Mouse (Mus musculus) c-Kit-positive CD71-positive TER-119-negative erythroid progenitor cells, embryonic 14.5 days (primary cell): ENCODE data around the gene Elmod1.
"Not testable (repeated sequence)": the region's sequence is repeated elsewhere in the genome, so short reads cannot be mapped to it uniquely, and the experiment has no call there.

Experiments used
- DNase-seq: peaks from one replicate; pipeline ENCODE4 v3.0.0-alpha.2; 2013; ENCODE audit warnings: low read depth

Gene Elmod1

DNA sequence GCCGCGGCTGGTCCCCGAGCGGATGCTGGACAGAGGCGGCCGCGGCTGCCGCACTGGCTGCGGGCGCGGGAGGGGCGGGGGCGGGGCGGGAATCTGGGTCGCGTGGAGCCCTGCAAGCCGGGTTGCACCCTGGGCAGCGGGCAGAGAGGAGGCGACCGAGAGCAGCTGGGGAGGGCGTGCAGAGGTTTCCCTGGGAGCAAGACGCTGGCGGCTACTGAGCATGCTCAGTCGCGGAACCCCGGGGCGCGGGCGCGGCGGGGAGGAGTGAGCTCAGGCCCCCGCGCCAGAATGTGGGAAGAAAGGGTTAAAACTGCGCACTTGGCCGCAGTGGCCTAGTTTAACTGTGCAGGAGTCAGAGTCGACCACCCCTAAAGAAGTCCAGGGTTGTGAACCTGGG lies at the start of gene Elmod1:
Gene Elmod1 (minus strand): TSS at position 180 of the 397 bp plus-strand sequence.
- DNase-seq = no peak

DNA sequence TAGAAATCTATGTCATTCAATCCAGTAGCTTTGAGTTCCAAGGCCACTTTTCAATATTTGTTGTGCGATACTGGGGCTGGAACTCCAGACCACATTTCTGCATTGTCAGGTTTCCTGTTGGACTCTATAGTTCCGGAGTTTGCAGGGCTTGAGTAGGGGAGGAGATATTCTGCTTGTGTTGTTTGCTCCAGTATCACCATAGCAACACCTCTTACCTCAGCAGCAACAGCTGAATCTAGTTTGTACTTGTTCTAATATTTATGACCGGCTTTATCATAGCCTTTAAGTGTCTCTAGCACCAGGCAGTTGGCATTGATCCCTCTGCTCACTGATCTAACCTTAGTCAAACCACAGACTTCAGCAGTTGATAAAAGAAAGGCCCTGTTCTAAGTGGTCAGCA lies 47.7 kb upstream of the Elmod1 start:
- DNase-seq = no peak

GRCm38 (mm10) chr9:53994528-53994927 lies 19.4 kb upstream of the Elmod1 start:
- no peak for DNase-seq

DNA sequence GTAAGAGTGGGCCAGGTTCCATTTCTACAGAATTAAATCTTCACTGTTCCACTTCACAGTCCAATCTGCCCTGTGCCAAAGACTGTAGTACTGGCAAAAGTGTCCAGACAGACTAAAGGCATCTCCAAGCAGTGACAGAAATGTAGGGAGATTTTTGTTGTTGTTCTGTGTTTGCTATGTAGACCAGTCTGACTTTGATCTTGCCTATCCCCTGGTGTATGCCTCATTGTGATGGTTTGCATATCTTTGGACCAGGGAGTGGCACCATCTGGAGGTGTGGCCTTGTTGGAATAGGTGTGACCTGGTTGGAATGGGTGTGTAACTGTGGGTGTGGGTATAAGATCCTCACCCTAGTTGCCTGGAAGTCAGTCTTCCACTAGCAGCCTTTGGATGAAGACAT lies 17.5 kb upstream of the Elmod1 start:
- not testable (repeated sequence) for DNase-seq

DNA sequence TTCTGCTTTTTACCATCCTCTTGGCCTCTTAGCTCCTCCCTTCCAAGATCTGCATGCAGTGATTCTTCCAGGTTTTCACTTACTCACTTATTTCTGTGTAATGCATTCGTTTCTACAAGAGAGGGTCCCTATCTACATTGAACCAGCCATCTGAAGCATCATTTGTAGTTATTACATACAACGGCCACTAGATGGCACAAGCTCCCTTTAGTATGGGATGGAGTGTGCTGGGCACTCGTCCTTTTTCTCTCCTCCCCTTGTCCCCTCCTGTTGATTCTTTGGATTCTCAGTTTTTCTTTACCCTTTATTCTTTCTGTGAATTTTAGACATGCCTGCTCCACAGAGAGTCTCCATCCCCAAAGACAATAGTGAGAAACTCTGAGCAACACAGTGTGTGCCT lies 15.8 kb upstream of the Elmod1 start:
- DNase-seq = peak; percentile 29

DNA sequence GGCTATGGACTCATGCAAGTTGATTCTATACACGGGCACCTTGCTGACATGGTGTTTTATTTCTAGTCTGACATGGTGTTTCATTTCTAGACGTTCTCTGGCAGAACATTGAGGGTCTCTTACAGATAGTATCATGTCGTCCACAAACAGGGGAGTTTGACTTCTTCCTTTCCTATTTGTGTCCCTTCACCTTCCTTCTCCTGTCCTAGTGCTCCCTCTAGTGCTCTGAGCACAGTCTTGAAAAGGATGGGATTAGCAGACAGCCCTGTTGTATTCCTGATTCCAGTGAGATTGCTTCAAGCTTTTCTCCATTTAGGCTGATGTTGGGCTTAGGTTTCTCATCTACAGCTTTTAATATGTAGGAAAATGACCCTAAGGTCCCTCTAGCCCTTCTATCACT lies 11.9 kb upstream of the Elmod1 start:
- no peak for DNase-seq

DNA sequence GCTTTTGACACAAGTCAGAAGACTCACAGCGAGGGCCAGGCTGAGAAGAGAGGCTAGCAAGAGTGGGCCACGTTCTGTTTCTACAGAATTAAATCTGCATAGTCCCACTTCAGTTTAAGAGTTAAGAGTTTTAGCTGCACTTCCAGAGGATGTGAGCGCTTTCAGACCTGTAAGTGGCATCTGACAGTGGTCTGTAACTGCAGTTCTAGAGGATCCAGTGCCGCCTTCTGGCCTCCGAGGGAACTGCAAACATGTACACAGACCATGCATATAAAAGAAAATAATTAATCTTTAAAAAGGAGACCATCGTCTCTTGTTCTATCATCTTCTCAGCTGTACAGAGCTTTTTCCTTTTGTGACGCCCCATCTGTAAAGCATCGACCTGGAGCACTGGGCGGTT lies 9.8 kb upstream of the Elmod1 start:
- DNase-seq = no peak

GRCm38 (mm10) chr9:53974328-53975121 lies 576 bp downstream of the Elmod1 start:
- no peak for DNase-seq

GRCm38 (mm10) chr9:53973929-53974327 lies 1.2 kb downstream of the Elmod1 start:
- DNase-seq = no peak

- DNase-seq = no peak
Measured at GRCm38 (mm10) chr9:53973241-53973640, 1.9 kb downstream of the Elmod1 start.

DNA sequence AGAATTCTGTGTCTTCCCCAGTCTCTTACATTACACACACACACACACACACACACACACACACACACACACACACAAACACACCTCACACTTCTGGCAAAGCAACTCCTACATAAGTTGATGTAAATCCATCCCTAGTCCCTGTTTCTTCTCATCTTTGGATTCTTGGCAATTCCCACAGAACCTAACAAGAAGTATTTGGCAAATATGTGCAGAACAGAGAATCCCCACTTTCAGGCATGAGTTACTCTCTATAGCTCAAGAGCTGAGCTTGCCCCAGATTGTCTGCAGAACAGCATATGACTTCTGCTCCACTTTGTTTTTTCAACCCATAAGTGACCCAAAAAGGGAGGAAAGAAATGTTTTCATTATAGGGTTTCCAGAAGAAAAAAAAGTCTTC lies 2.7 kb downstream of the Elmod1 start:
- no peak for DNase-seq

GRCm38 (mm10) chr9:53967610-53968368 lies 7.3 kb downstream of the Elmod1 start:
- no peak for DNase-seq

- no peak for DNase-seq
Measured at GRCm38 (mm10) chr9:53957021-53957420, 18.1 kb downstream of the Elmod1 start.

DNA sequence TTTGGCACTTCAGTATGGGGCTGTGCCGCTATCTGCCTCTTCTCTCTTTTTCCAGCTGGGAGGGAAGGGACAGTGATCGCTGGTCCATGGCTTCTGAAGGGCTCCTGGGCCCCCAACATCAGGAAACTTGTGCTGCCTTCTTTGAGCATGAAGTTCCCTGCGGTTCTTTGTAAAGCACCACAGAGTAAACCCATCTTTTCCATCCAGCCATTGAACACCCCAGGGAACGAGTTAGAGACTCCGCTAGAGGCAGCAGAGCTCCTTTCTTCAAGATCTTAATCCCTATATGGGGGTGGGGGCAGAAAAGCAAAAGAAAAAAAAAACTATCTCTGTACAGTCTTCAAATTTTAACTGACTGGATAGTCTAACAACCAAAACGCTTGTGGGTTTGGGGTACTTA lies 20.2 kb downstream of the Elmod1 start:
- no peak for DNase-seq

DNA sequence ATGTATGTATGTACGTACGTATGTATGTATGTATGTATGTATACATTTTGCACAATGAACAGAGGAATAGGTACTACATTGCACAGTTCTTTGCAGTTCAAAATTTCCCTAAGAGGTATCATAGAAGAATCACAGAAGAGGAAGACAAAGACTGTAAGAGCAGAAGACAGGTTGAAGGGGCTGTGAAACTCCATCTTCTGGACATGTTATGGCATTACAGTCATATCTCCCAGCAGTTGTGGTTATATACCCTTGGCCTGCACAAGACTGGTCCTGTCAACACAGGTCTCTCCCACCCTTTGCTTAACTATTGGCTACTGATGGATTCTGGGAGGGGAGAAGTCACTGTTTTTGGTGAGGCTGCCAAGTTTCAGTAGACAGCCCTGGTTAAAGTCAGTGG lies 27.6 kb downstream of the Elmod1 start:
- DNase-seq = no peak

GRCm38 (mm10) chr9:53938555-53938954 lies 36.5 kb downstream of the Elmod1 start:
- DNase-seq = no peak

DNA sequence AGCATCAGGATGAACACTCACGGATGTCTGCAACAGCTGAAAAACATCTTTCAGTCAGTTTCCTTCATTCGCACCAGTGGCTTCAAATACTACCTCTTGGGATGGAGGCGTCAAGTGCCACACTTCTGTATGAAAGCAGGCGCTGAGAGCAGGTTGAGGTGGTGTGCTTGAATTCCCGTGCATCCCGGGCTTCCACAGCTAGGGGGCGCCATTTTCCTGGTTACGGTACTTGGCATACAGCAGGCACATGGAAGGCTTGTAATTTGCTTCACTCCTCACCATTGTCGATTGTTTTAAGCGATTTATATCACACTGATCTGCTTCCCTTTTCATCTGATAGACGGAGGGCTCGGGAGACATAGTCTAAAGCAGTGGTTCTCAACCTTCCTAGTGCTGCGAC lies 40.9 kb downstream of the Elmod1 start:
- DNase-seq = peak; percentile 1

DNA sequence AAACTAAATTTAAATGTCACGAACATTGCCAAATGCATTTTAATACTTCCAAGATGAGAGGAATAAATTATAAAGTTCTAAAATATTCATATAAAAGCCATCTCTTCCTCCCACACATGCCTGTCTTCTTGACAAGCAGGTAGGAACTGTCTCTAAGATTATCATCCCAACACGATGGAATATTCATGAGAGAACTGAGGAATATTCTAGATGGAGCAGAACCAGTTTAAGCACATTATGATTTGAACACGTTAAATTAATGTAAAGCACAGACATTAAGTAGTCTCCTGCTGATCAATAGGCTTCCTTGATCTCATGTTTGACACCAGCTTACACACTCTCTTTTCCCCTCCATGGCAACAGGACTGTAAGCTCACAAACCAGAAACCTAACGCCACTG lies 41.7 kb downstream of the Elmod1 start:
- DNase-seq = no peak

DNA sequence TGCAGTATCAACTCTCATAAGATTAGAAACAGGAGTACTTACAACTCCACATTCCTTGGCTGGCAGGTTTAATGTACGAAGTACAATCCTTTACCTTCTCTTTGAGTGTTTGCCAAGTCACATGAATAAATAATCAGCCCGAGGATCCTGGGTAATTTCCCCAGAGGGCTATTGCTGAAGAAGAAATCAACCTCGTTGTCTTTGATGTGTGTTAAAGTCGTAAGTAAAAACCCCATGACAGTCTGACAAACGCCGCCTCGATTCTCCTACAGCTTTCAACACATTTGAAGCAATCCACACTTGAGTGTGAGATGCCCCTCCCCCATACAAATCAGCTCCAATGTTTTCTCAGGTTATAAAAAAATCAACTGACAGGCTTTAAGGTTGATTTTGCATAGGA lies 44.2 kb downstream of the Elmod1 start:
- no peak for DNase-seq

GRCm38 (mm10) chr9:53921061-53921460 lies 54.0 kb downstream of the Elmod1 start:
- no peak for DNase-seq

DNA sequence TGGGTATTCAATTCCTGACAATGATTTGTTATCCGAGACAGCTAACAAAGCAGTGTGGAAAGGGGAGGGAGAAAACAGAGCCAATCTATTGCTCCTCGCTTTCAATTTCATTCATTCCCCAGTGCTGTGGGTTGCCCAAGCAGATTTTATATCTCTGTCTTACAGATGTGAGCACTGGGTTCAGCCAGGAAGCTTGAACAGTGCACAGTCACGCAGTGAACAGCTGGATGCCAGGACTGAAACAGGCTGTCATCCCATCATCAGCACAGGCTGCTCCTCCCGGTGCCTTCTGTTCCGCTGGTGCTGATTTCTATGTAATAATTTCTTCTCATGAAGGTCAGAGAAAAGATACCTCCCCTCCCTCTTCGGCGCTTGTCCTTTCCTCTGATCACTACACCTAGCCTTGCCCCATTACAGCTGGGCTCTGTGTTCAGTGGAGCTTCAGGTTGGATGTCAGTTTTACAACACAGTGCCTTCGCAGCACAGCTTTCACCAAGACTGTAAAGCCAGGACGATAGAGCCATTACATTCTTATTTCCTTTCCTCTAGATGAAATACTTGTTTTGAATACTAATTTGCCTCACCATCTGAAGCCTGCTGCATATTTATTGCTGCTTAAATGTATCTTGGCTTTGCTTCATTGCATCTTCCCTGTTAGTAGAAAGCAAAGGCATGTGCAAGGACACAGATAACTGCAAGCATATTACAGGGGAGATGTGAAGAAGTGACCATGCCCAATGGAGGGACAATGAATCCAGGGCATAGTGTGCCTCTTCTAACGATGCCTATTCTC lies 59.0 kb downstream of the Elmod1 start:
- DNase-seq = no peak

DNA sequence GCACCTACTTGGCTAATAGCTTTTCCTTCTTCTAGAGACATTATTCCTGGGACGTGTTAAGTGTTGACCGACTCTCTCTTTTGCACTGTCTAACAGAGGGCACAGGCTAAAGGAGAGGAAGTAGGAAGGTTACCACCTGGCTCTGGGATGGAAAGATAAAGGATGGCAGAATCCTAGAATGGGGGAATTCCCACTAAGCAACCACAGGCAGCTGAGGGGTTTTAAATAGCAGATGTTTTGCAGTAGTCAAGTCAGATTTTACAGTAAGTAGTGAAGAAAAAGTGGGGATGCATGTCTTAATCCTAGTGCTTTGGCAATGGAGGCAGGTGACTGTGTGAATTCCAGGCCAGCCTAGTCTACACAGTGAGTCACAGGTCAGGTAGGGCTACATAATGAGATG lies 64.3 kb downstream of the Elmod1 start:
- DNase-seq = no peak

- no peak for DNase-seq
Measured at GRCm38 (mm10) chr9:53910331-53910730, 64.8 kb downstream of the Elmod1 start.
